Mouse (Mus musculus) adrenal gland, adult 10 weeks (tissue): ENCODE measurements around the gene Uchl1. TPM values are rescaled to one million over a fixed set of nuclear protein-coding genes. Genes with fewer than 3 reads are reported as not detected.

Experiments used
- polyA plus RNA-seq: library from polyadenylated mRNA; stranded (reverse); fragments of 350-450 nt; fragmentation: Illumina TruSeq; extraction: RNeasy Lipid Tissue Mini Kit (QIAGEN cat#74804); gene quantifications from one replicate; pipeline ENCODE4 v1.2.3, GENCODE M21; 2014; ENCODE audit warnings: low read depth, low replicate concordance

Gene Uchl1
- polyA plus RNA-seq, result 10.7 TPM

DNA sequence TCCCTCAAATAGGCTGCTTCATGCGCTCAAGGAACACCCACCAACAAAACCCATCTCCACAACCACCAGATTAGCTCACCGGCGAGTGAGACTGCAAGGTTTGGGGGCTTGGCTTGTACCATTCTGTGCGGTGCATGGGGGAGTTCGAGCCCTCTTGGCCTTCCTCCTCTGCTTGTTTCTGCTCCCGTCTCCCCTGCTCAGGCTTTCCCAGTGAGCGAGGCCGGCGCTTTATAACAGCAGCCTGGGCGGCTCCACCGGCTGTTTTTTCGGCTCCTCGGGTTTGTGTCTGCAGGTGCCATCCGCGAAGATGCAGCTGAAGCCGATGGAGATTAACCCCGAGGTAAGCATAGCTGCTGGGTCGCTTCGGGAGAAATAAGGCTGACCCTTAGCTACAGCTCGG is at the start of gene Uchl1:
Gene Uchl1, plus strand, starts transcription at position 109 of the 400 bp plus-strand sequence.

Other genes with a start within 250 kb of the Uchl1 start
- 33.9 TPM for gene Apbb2, start 57.3 kb upstream of the Uchl1 start, polyA plus RNA-seq
- 80.2 TPM for gene Limch1, start 69.7 kb downstream of the Uchl1 start, polyA plus RNA-seq